Mouse (Mus musculus) cortical plate, adult 2 months (tissue): ENCODE data around the gene Wipf1.

Experiments
- CTCF ChIP-seq: fragments of 200-500 bp; IDR thresholded peaks from 2 replicates; pipeline ENCODE4 v1.5.1; 2011; ENCODE audit warnings: mild to moderate bottlenecking, control low read depth, low read length; ENCODE audit not compliant: insufficient read depth; ENCODE audit errors: extremely low read depth
- POLR2A ChIP-seq: fragments of 200-500 bp; IDR thresholded peaks from 2 replicates; pipeline ENCODE4 v1.6.1; 2011; ENCODE audit warnings: mild to moderate bottlenecking, low read length, control low read depth; ENCODE audit not compliant: insufficient read depth; ENCODE audit errors: extremely low read depth

- TF ChIP-seq CTCF (no peak), POLR2A (no peak)
Observed at GRCm38 (mm10) chr2:73440319-73440718, 89.2 kb downstream of the Wipf1 start.
